Mouse (Mus musculus) spleen, adult 2 months (tissue): ENCODE measurements around the gene Mul1.

Source experiments
- CTCF ChIP-seq: fragments of 200-500 bp; IDR thresholded peaks from 2 replicates; pipeline ENCODE4 v1.5.1; 2011; ENCODE audit warnings: mild to moderate bottlenecking, inconsistent platforms; ENCODE audit not compliant: insufficient read depth, insufficient read length, insufficient replicate concordance; ENCODE audit errors: extremely low read depth
- POLR2A ChIP-seq: fragments of 200-500 bp; IDR thresholded peaks from 2 replicates; pipeline ENCODE4 v1.6.1; 2011; ENCODE audit warnings: low read depth, low read length, inconsistent platforms

GRCm38 (mm10) chr4:138453097-138453752 lies 18.8 kb downstream of the Mul1 start:
- TF ChIP-seq POLR2A (no peak), CTCF (no peak)
